Mouse (Mus musculus) spleen, postnatal 4 days (tissue): ENCODE data around the gene Ptk6.

Experiments
- DNase-seq, 2 experiments: peaks; one replicate each; pipeline ENCODE4 v3.0.0; 2022; ENCODE audit warnings: low spot score in 2 of 2

Ptk6 gene

GRCm38 (mm10) chr2:181166469-181166868 lies 36.1 kb downstream of the Ptk6 start:
- DNase-seq, result no peak

GRCm38 (mm10) chr2:181160821-181161220 lies 41.8 kb downstream of the Ptk6 start:
- DNase-seq, result no peak

GRCm38 (mm10) chr2:181159771-181160170 lies 42.8 kb downstream of the Ptk6 start:
- no peak for DNase-seq

GRCm38 (mm10) chr2:181159091-181159514 lies 43.5 kb downstream of the Ptk6 start:
- no peak for DNase-seq

GRCm38 (mm10) chr2:181158471-181158870 lies 44.1 kb downstream of the Ptk6 start:
- DNase-seq, result no peak

- no peak for DNase-seq
Measured at GRCm38 (mm10) chr2:181157716-181158302, 44.8 kb downstream of the Ptk6 start.

GRCm38 (mm10) chr2:181157180-181157579 lies 45.4 kb downstream of the Ptk6 start:
- no peak for DNase-seq

GRCm38 (mm10) chr2:181156248-181157121 lies 46.1 kb downstream of the Ptk6 start, which contains the start of gene Eef1a2:
Gene Eef1a2, minus strand, starts transcription at chr2:181157014.
- no peak for DNase-seq

GRCm38 (mm10) chr2:181155801-181156200 lies 46.8 kb downstream of the Ptk6 start:
- DNase-seq, result no peak

GRCm38 (mm10) chr2:181154831-181155415 lies 47.7 kb downstream of the Ptk6 start:
- DNase-seq, result no peak

GRCm38 (mm10) chr2:181154361-181154760 lies 48.2 kb downstream of the Ptk6 start:
- DNase-seq, result no peak

- DNase-seq, result no peak
Measured at GRCm38 (mm10) chr2:181153837-181154236, 48.8 kb downstream of the Ptk6 start.

GRCm38 (mm10) chr2:181153131-181153530 lies 49.5 kb downstream of the Ptk6 start:
- DNase-seq, result no peak

- no peak for DNase-seq
Measured at GRCm38 (mm10) chr2:181152701-181153100, 49.9 kb downstream of the Ptk6 start.

- DNase-seq, result no peak
Measured at GRCm38 (mm10) chr2:181150281-181150680, 52.3 kb downstream of the Ptk6 start.

- DNase-seq, result no peak
Measured at GRCm38 (mm10) chr2:181148318-181148955, 54.2 kb downstream of the Ptk6 start.

GRCm38 (mm10) chr2:181147546-181148317 lies 54.9 kb downstream of the Ptk6 start:
- no peak for DNase-seq

GRCm38 (mm10) chr2:181146976-181147545 lies 55.5 kb downstream of the Ptk6 start:
- DNase-seq, result no peak

GRCm38 (mm10) chr2:181144675-181145074 lies 57.9 kb downstream of the Ptk6 start:
- DNase-seq, result no peak
